Mouse (Mus musculus) forebrain, embryonic 12.5 days (tissue): Measurements from ENCODE around the gene Cfap46. TPM values are rescaled to one million over a fixed set of nuclear protein-coding genes. Genes with fewer than 3 reads are reported as not detected.
A peak's percentile ranks its signal among the peaks of the same experiment; 100 is the strongest.

Source experiments
- ATAC-seq: fragments of 200-750 bp; cut with Nextera tagmentation; 2 replicates; pipeline ENCODE4 v1.8.0; 2017; ENCODE audit warnings: moderate TSS enrichment; ENCODE audit not compliant: low FRiP score
- H3K27ac ChIP-seq: fragments of 300-500 bp; sonication (generic); 2 replicates; pipeline ENCODE4 v1.5.1; 2016; ENCODE audit warnings: mild to moderate bottlenecking
- H3K27me3 ChIP-seq: fragments of 300-500 bp; sonication (generic); 2 replicates; pipeline ENCODE4 v1.6.1; 2016; ENCODE audit warnings: mild to moderate bottlenecking
- H3K36me3 ChIP-seq: fragments of 300-500 bp; sonication (generic); replicated peaks from 2 replicates; pipeline ENCODE4 v1.6.1; 2016; ENCODE audit warnings: mild to moderate bottlenecking
- H3K4me1 ChIP-seq: fragments of 300-500 bp; sonication (generic); 2 replicates; pipeline ENCODE4 v1.6.1; 2016
- H3K4me2 ChIP-seq: fragments of 300-500 bp; sonication (generic); 2 replicates; pipeline ENCODE4 v1.6.1; 2016; ENCODE audit warnings: mild to moderate bottlenecking, moderate library complexity
- H3K4me3 ChIP-seq: fragments of 300-500 bp; sonication (generic); replicated peaks from 2 replicates; pipeline ENCODE4 v1.5.1; 2016; ENCODE audit warnings: mild to moderate bottlenecking
- H3K9ac ChIP-seq: fragments of 300-500 bp; sonication (generic); 2 replicates; pipeline ENCODE4 v1.6.1; 2016; ENCODE audit warnings: mild to moderate bottlenecking
- H3K9me3 ChIP-seq: fragments of 300-500 bp; sonication (generic); 2 replicates; pipeline ENCODE4 v1.6.1; 2016
- WGBS: fragments of 180-500 bp; shearing (Covaris S2); methylation state at CpG from one replicate; pipeline ENCODE4 v1.1.7; 2016; 5-methylcytosine and 5-hydroxymethylcytosine counted together
- polyA plus RNA-seq: library from polyadenylated mRNA; unstranded; fragments of >200 nt; fragmentation: Nextera tagmentation; extraction: Ambion mirVana; gene quantifications from 2 replicates; pipeline ENCODE4 v1.2.1, GENCODE M21; 2016

The Cfap46 gene
- polyA plus RNA-seq, 1 experiment from 2014 or later, result 0.57 TPM

- H3K4me2 ChIP-seq, result peak overlapping the region; percentile 19; the same call in 1 of the 2 replicates
- H3K27ac ChIP-seq, result no peak overlapping the region
- H3K4me3 ChIP-seq, result 0 out of 2 replicates have a peak overlapping the region, but pooled peaks have one; percentile 1
- peaks cover 100% of the 10 kb centered on the region for H3K27me3 ChIP-seq
- no peak overlapping the region for H3K9ac ChIP-seq
- WGBS, result under 1% methylated on average over 53 of the region's 53 CpGs
- H3K36me3 ChIP-seq, result no peaks in the 10 kb centered on the region
- H3K4me1 ChIP-seq, result peaks cover 49% of the 10 kb centered on the region
- ATAC-seq, result no peak
- H3K9me3 ChIP-seq, result no peaks in the 10 kb centered on the region
These were observed 99.1 kb downstream of the Cfap46 start for GRCm38 (mm10) chr7:139584221-139585175.

DNA sequence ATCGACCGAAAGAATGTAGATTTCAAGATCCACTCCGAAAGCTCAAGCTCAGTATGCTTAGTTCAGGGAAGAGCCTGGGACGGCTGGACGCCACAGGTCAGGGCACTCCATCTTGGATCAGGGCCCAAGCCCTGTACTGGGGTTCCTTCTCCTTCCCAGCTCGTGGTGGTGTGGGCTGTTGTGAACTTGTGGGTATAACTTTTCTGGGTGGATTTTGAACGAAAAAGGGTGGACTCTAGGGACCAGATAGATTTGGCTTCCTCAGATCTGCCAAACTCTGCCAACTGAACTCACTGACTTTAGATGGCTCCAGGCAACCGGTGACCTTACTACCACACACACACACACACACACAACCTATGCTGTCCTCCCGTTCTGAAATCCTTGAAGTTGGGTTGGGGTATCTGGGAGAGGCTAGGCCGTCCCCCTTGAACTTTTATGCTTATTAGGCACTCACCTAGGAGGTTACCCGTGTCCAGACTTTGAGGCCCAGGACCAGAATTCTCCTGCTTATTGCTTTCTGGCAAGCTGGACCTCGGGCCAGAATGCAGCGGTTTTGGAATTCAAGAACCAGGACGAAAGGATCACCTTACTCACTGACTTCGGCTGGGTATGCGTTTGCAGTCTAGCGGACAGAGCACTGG, 100.4 kb downstream of the Cfap46 start:
- no peak overlapping the region for H3K27ac ChIP-seq
- H3K4me1 ChIP-seq, result peaks cover 48% of the 10 kb centered on the region
- ATAC-seq, result no peak
- H3K27me3 ChIP-seq, result peaks cover 100% of the 10 kb centered on the region
- H3K36me3 ChIP-seq, result no peaks in the 10 kb centered on the region
- no peaks in the 10 kb centered on the region for H3K9me3 ChIP-seq
- peak overlapping the region; percentile 46 for H3K4me3 ChIP-seq
- H3K4me2 ChIP-seq, result peak overlapping the region; percentile 64; the same call in 1 of the 2 replicates
- H3K9ac ChIP-seq, result no peak overlapping the region
- WGBS, result 9% methylated on average over 17 of the region's 17 CpGs

DNA sequence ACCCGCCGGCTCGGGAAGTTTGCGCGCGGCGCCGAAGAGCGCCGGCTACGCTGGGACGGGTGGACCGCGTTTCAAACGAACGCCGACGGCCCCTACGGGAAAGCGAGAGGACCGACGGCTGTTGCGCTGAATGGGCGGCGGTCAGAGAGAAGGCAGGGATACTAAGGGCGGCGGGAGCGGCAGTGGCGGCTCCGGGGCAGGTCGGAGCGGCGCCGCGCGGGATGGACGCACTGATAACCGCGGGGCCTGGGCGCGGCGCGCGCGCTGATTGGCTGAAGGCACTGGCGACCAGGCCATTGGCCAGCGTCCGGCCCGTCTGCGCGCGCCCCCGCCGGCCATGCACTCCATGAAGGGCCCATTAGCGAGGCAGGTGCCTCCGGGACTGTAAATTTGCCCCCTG, 101.0 kb downstream of the Cfap46 start, which contains the start of gene Nkx6-2:
Gene Nkx6-2 (minus strand): TSS at position 203 of the 400 bp plus-strand sequence.
- under 1% methylated on average over 55 of the region's 56 CpGs for WGBS
- H3K9ac ChIP-seq, result peak within 1 kb of the TSS; percentile 44
- H3K9me3 ChIP-seq, result no peaks in the 10 kb centered on the region
- H3K4me1 ChIP-seq, result peaks cover 43% of the 10 kb centered on the region
- H3K4me3 ChIP-seq, result peak within 1 kb of the TSS; percentile 46
- no peak within 1 kb of the TSS for H3K27ac ChIP-seq
- ATAC-seq, result peak; percentile 83
- H3K36me3 ChIP-seq, result no peaks in the 10 kb centered on the region
- peak within 1 kb of the TSS; percentile 64 for H3K4me2 ChIP-seq
- H3K27me3 ChIP-seq, result peaks cover 100% of the 10 kb centered on the region

DNA sequence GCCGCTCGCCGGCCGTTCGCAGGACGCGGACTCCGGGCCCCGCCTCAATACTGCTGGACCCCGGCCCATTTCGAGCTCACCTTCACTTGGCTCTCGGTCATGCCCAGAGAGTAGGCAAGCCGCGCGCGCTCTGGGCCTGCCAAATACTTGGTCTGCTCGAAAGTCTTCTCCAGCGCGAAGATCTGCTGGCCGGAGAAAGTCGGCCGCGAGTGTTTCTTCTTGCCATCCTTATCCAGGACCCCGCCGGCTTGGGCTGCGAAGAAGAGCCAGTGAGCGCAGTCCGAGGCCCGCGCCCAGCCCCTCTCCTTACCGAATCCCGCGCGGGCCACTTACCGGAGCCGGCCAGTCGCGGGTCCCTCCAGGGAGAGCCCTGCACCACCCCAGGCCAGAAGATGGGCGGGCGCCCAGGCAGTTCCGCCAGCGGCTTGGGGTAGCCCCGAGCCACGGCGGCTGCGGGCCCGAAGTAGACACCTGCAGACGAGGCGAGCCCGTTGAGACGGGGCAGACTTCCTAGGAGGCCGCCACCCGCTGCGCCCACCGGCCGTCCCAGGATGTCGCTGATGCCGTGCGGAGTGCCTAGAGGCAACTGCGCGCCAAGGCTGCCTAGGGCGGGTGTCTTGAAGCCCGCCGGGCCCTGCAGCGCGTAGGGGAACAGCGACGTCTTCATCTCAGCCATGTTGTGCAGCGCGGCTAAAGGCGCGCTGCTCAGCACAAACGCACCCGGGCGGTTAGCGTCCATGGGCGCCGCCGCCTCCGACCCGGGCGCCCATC, 101.6 kb downstream of the Cfap46 start:
- peaks cover 43% of the 10 kb centered on the region for H3K4me1 ChIP-seq
- WGBS, result under 1% methylated on average over 82 of the region's 82 CpGs
- H3K4me3 ChIP-seq, result peak overlapping the region; percentile 46
- peak overlapping the region; percentile 64 for H3K4me2 ChIP-seq
- ATAC-seq, result peak; percentile 44
- H3K9ac ChIP-seq, result peak overlapping the region; percentile 44
- H3K27me3 ChIP-seq, result peaks cover 100% of the 10 kb centered on the region
- no peaks in the 10 kb centered on the region for H3K9me3 ChIP-seq
- no peak overlapping the region for H3K27ac ChIP-seq
- H3K36me3 ChIP-seq, result no peaks in the 10 kb centered on the region

DNA sequence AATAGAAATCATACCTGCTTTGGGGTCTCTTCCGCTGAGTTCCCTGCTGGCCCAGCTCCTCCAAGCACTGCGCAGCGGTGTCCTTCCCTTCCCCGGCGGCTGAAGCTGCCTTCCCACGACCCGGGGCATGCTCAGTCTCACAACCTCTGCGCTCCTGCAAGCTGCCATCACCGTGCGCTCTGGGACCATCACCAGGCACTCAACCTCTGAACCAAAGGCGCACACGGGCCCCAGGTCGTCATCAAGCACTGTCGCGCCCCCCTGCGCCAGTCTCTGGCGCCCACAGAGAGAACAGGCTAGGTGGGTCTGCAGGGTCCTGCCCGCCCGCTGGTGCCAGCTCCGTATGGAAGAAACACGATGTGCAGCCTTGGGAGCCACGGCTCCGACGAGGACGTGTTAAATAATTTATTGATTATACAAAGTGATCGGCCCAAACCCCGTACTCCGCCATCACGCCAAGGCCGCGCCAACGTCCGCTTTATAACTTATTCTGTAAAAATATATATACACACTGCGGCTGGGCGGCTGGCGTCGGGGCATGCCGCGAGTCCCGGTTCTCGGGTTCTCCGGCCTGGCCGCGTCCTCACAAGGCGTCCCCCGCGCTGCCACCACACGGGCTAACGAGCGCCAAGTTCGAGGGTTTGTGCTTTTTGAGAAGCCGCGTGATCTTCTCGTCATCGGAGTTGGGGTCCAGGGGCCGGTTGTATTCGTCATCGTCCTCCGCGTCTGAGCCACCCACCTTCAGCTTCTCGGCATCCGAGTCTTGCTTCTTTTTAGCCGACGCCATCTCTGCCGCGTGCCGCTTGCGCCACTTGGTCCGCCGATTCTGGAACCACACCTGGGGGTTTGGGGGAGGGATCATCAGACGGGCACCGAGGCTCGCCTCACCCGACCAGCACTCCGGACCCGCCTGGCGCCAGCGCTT, 102.5 kb downstream of the Cfap46 start:
- H3K27ac ChIP-seq, result no peak overlapping the region
- H3K4me1 ChIP-seq, result peaks cover 48% of the 10 kb centered on the region

DNA sequence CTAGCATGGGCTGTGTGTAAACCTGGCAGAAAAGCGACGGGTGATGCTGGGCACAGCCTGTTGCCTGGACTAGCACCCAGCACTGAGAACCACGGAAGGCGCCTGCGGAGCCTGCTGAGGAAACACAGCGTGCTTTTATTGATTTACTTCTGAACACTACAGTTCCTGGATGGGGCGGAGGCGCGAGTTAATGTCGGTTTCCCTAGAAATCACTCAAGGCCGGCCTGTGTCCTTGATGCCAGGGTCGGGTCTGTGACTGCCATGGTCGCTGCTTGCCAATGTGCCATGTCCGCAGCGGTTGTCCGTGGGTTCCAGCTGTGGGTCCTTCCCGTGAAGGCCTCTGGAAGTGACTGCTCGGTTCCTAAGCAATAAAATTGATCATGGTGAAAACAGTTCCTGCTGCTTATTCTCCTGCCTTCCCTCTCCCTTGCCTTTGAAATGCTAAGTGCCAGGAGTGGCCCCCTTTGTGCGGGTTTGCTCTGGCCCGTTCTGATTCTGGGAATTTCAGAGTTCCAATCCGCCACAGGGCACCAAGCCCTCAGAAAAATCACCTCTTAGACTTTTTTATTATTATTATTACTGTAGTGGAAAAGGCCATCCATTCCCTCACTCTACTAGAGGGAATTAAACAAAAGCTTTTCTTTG, 104.2 kb downstream of the Cfap46 start:
- no peak overlapping the region for H3K4me3 ChIP-seq
- no peaks in the 10 kb centered on the region for H3K36me3 ChIP-seq
- WGBS, result 59% methylated on average over 21 of the region's 21 CpGs
- peaks cover 90% of the 10 kb centered on the region for H3K27me3 ChIP-seq
- H3K9ac ChIP-seq, result no peak overlapping the region
- no peak for ATAC-seq
- H3K9me3 ChIP-seq, result no peaks in the 10 kb centered on the region
- H3K4me2 ChIP-seq, result 0 out of 2 replicates have a peak overlapping the region, but pooled peaks have one; percentile 64
- H3K4me1 ChIP-seq, result peaks cover 36% of the 10 kb centered on the region
- H3K27ac ChIP-seq, result no peak overlapping the region

More for the DNA sequence above, 102.5 kb downstream of the Cfap46 start:
- no peaks in the 10 kb centered on the region for H3K9me3 ChIP-seq
- H3K9ac ChIP-seq, result peak overlapping the region; percentile 40; the same call in 1 of the 2 replicates
- no peak for ATAC-seq
- peaks cover 100% of the 10 kb centered on the region for H3K27me3 ChIP-seq
- H3K4me3 ChIP-seq, result peak overlapping the region; percentile 46
- H3K36me3 ChIP-seq, result no peaks in the 10 kb centered on the region
- WGBS, result under 1% methylated on average over 78 of the region's 78 CpGs
- peak overlapping the region; percentile 64 for H3K4me2 ChIP-seq

- Histone ChIP-seq H3K27me3 (peaks cover 74% of the 10 kb centered on the region), H3K27ac (no peak overlapping the region)
- WGBS, result 87% methylated on average over 16 of the region's 16 CpGs
These were observed 107.4 kb downstream of the Cfap46 start for GRCm38 (mm10) chr7:139576064-139576686.

GRCm38 (mm10) chr7:139572665-139573064, 111.0 kb downstream of the Cfap46 start:
- no peak overlapping the region for H3K4me3 ChIP-seq
- H3K36me3 ChIP-seq, result no peaks in the 10 kb centered on the region
- H3K9me3 ChIP-seq, result no peaks in the 10 kb centered on the region
- no peak overlapping the region for H3K4me2 ChIP-seq
- H3K4me1 ChIP-seq, result 0 out of 2 replicates have a peak, but pooled peaks cover 6% of the 10 kb centered on the region
- no peak for ATAC-seq
- no peak overlapping the region for H3K27ac ChIP-seq
- no peak overlapping the region for H3K9ac ChIP-seq
- peaks cover 44% of the 10 kb centered on the region for H3K27me3 ChIP-seq
- WGBS, result 94% methylated on average over 3 of the region's 3 CpGs

More at GRCm38 (mm10) chr7:139576064-139576686, 107.4 kb downstream of the Cfap46 start:
- ATAC-seq, result no peak
- Histone ChIP-seq H3K36me3 (no peaks in the 10 kb centered on the region), H3K9ac (no peak overlapping the region), H3K4me2 (no peak overlapping the region), H3K4me1 (peaks cover 12% of the 10 kb centered on the region), H3K9me3 (no peaks in the 10 kb centered on the region), H3K4me3 (no peak overlapping the region)

GRCm38 (mm10) chr7:139570788-139571187, 112.8 kb downstream of the Cfap46 start:
- no peak for ATAC-seq

DNA sequence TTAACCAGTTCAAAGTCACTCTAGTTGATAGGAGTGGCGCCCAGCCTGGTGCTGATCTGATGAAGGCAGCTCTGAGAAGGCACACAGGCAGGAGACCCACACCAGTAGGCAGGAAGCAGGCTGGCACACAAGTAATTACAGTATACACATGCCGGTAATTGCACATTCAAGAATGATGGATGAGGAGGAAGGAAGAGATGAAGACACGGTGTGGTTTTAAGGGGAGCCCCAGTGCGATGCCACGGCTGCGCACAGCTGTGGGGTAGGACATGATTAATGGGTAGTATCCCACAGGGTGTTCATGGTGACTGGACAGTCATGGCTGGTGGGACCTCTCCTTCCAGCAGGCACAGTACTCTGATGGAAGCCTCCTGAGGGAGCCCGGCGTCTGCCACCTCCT, 117.1 kb downstream of the Cfap46 start:
- H3K27me3 ChIP-seq, result peaks cover 26% of the 10 kb centered on the region
- 91% methylated on average over 8 of the region's 8 CpGs for WGBS
- H3K36me3 ChIP-seq, result no peaks in the 10 kb centered on the region
- H3K9ac ChIP-seq, result no peak overlapping the region
- no peak overlapping the region for H3K27ac ChIP-seq
- H3K9me3 ChIP-seq, result no peaks in the 10 kb centered on the region
- H3K4me3 ChIP-seq, result no peak overlapping the region
- ATAC-seq, result no peak
- H3K4me1 ChIP-seq, result peaks cover 7% of the 10 kb centered on the region; the same call in 1 of the 2 replicates
- no peak overlapping the region for H3K4me2 ChIP-seq

More at GRCm38 (mm10) chr7:139570788-139571187, 112.8 kb downstream of the Cfap46 start:
- no peaks in the 10 kb centered on the region for H3K36me3 ChIP-seq
- H3K9me3 ChIP-seq, result no peaks in the 10 kb centered on the region
- H3K27ac ChIP-seq, result no peak overlapping the region
- WGBS, result 96% methylated on average over 5 of the region's 5 CpGs
- no peak overlapping the region for H3K4me2 ChIP-seq
- H3K4me1 ChIP-seq, result no peaks in the 10 kb centered on the region
- H3K9ac ChIP-seq, result no peak overlapping the region
- no peak overlapping the region for H3K4me3 ChIP-seq
- H3K27me3 ChIP-seq, result peaks cover 27% of the 10 kb centered on the region
